Mouse (Mus musculus) stomach, postnatal 0 days (tissue): ENCODE data around the gene Ubxn6.

Experiments
- CTCF ChIP-seq: IDR thresholded peaks from 2 replicates; pipeline ENCODE4 v1.5.1; 2016; ENCODE audit warnings: antibody characterized with exemption, low read depth, mild to moderate bottlenecking, moderate library complexity
- EP300 ChIP-seq: optimal IDR thresholded peaks from 2 replicates; pipeline ENCODE3; 2016; ENCODE audit warnings: antibody characterized with exemption

GRCm38 (mm10) chr17:56074097-56074826 is 566 bp downstream of the Ubxn6 start:
- no peak for TF ChIP-seq CTCF
- TF ChIP-seq EP300, result no peak
